Mouse (Mus musculus): ENCODE results near the gene Mettl22. TPM values are rescaled to one million over a fixed set of nuclear protein-coding genes. Genes with fewer than 3 reads are reported as not detected.

Mettl22 gene
- polyA plus RNA-seq, 1 experiment = 66.5 TPM

- peak; percentile 98 for DNase-seq (ENCODE audit: low read depth)
- TF ChIP-seq CTCF (IDR thresholded peaks at IDR 0.05; ENCODE audit: borderline replicate concordance, extremely low read depth, insufficient read depth, insufficient read length) = no peak
- peak; percentile 43; the same call in 1 of the 2 replicates for TF ChIP-seq POLR2A (IDR thresholded peaks at IDR 0.05; ENCODE audit: borderline replicate concordance, extremely low read depth, insufficient read depth, insufficient read length, poor library complexity, severe bottlenecking)
Measured at GRCm38 (mm10) chr16:8513236-8513906, 42.8 kb downstream of the Mettl22 start, which contains the start of gene Abat. Gene Abat (plus strand): TSS chr16:8513429.

DNA sequence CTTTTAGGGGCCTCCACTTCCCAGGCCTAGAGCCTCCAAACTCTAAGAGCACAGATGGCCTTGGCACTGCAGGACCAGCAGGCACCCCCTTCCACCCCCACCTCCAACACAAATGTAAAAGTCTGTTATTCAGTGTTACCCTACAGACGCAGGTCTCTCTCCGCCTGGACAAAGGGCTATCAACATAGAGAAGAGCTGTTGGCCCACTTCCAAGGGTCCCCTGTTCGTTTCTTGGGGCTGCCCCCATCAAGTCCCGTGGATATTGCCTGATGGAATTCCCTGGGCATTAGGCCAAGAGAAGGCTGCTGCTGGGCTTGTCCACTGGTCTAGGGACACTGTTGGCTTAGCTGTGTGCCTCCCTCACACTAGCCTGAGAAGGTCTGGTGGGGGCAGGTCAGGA is 43.6 kb downstream of the Mettl22 start:
- DNase-seq (ENCODE audit: low read depth) = peak; percentile 79
- TF ChIP-seq CTCF (IDR thresholded peaks at IDR 0.05; ENCODE audit: borderline replicate concordance, extremely low read depth, insufficient read depth, insufficient read length) (no peak), POLR2A (IDR thresholded peaks at IDR 0.05; ENCODE audit: borderline replicate concordance, extremely low read depth, insufficient read depth, insufficient read length, poor library complexity, severe bottlenecking) (no peak)

DNA sequence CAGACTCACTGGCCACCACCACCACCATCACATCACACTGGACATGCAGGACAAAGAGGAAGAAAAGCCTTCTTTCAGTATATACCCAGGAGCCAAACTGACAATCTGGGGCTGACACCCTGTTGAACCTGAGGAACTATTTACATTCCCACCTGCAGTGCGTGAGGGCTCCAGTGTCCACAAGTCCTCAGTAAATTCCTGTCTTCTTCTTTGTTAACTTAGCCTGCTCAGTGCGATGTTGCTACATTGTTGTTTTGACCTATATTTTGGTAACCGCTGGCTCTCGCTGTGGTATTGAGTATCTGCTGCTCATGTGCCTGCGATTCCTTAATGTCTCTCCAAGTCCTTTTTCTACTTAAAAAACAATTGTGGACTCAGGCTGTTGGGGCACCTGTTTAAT is 49.9 kb downstream of the Mettl22 start:
- TF ChIP-seq CTCF (IDR thresholded peaks at IDR 0.05; ENCODE audit: borderline replicate concordance, extremely low read depth, insufficient read depth, insufficient read length) (no peak), POLR2A (IDR thresholded peaks at IDR 0.05; ENCODE audit: borderline replicate concordance, extremely low read depth, insufficient read depth, insufficient read length, poor library complexity, severe bottlenecking) (no peak)
- no peak for DNase-seq (ENCODE audit: low read depth)

GRCm38 (mm10) chr16:8521322-8521721 is 50.7 kb downstream of the Mettl22 start:
- DNase-seq (ENCODE audit: low read depth) = no peak
- TF ChIP-seq CTCF (IDR thresholded peaks at IDR 0.05; ENCODE audit: borderline replicate concordance, extremely low read depth, insufficient read depth, insufficient read length) (no peak), POLR2A (IDR thresholded peaks at IDR 0.05; ENCODE audit: borderline replicate concordance, extremely low read depth, insufficient read depth, insufficient read length, poor library complexity, severe bottlenecking) (no peak)

GRCm38 (mm10) chr16:8523480-8524144 is 53.0 kb downstream of the Mettl22 start:
- peak; percentile 97 for DNase-seq (ENCODE audit: low read depth)
- TF ChIP-seq POLR2A (IDR thresholded peaks at IDR 0.05; ENCODE audit: borderline replicate concordance, extremely low read depth, insufficient read depth, insufficient read length, poor library complexity, severe bottlenecking) = no peak
- no peak for TF ChIP-seq CTCF (IDR thresholded peaks at IDR 0.05; ENCODE audit: borderline replicate concordance, extremely low read depth, insufficient read depth, insufficient read length)

DNA sequence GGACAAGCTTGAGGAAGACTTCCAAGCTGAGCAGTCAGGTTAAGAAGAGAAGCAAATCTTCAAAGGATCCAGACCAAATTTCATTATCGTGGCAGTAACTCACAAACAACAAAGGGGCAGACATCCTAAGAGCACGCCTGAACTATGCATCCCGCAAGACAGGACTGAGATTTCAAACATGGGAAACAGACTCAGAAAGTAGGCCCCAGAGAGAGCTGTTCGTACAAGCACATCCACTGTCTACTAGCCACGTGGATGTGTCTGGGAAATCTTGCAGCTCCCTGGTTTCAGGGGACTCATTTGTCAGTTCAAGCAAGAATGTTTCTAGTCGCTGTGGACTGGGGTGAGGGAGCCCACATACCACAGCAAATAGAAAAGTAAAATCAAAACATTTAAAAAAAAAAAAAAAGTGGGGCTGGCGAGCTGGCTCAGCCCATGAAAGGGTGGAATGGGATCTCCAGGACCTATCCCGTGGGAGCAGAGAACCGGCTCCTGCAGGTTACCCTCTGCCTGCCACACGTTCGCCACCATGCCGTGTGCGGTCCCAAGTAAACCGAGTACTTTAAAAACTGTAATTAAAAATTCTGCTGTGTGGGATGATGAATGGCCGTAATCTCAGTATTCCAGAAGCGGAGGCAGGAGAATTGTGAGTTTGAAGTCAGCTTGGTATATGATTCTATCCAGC is 53.7 kb downstream of the Mettl22 start:
- no peak for TF ChIP-seq CTCF (IDR thresholded peaks at IDR 0.05; ENCODE audit: borderline replicate concordance, extremely low read depth, insufficient read depth, insufficient read length)
- TF ChIP-seq POLR2A (IDR thresholded peaks at IDR 0.05; ENCODE audit: borderline replicate concordance, extremely low read depth, insufficient read depth, insufficient read length, poor library complexity, severe bottlenecking) = no peak
- DNase-seq (ENCODE audit: low read depth) = no peak

- TF ChIP-seq POLR2A (IDR thresholded peaks at IDR 0.05; ENCODE audit: borderline replicate concordance, extremely low read depth, insufficient read depth, insufficient read length, poor library complexity, severe bottlenecking) (no peak), CTCF (IDR thresholded peaks at IDR 0.05; ENCODE audit: borderline replicate concordance, extremely low read depth, insufficient read depth, insufficient read length) (no peak)
- DNase-seq (ENCODE audit: low read depth) = no peak
Measured at GRCm38 (mm10) chr16:8525293-8525692, 54.7 kb downstream of the Mettl22 start.

GRCm38 (mm10) chr16:8525877-8526276 is 55.3 kb downstream of the Mettl22 start:
- TF ChIP-seq POLR2A (IDR thresholded peaks at IDR 0.05; ENCODE audit: borderline replicate concordance, extremely low read depth, insufficient read depth, insufficient read length, poor library complexity, severe bottlenecking) (no peak), CTCF (IDR thresholded peaks at IDR 0.05; ENCODE audit: borderline replicate concordance, extremely low read depth, insufficient read depth, insufficient read length) (no peak)
- DNase-seq (ENCODE audit: low read depth) = no peak

DNA sequence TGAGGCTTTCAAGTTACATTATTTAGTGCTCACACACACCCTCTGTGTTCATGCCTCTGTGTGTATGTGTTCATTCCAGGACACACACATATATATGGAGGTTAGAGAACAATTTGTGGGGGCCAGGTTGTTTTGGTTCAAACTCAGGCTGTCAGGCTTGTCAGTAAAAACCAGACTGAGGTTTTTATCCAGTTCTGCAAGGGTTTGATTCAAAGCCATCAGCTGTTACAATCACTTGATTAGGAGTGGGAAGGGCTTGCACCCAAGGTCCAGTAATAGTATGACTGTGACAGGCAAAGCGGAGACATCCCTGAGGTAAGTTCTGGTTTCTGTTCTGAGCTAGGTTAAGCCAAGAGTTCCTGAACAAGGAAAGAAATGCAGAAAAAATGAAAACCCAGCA is 58.8 kb downstream of the Mettl22 start:
- no peak for DNase-seq (ENCODE audit: low read depth)
- TF ChIP-seq POLR2A (IDR thresholded peaks at IDR 0.05; ENCODE audit: borderline replicate concordance, extremely low read depth, insufficient read depth, insufficient read length, poor library complexity, severe bottlenecking) (no peak), CTCF (IDR thresholded peaks at IDR 0.05; ENCODE audit: borderline replicate concordance, extremely low read depth, insufficient read depth, insufficient read length) (no peak)

- TF ChIP-seq POLR2A (IDR thresholded peaks at IDR 0.05; ENCODE audit: borderline replicate concordance, extremely low read depth, insufficient read depth, insufficient read length, poor library complexity, severe bottlenecking) = no peak
- TF ChIP-seq CTCF (IDR thresholded peaks at IDR 0.05; ENCODE audit: borderline replicate concordance, extremely low read depth, insufficient read depth, insufficient read length) = no peak
- no peak for DNase-seq (ENCODE audit: low read depth)
Measured at GRCm38 (mm10) chr16:8530018-8530417, 59.4 kb downstream of the Mettl22 start.

- DNase-seq (ENCODE audit: low read depth) = no peak
- TF ChIP-seq POLR2A (IDR thresholded peaks at IDR 0.05; ENCODE audit: borderline replicate concordance, extremely low read depth, insufficient read depth, insufficient read length, poor library complexity, severe bottlenecking) = no peak
- no peak for TF ChIP-seq CTCF (IDR thresholded peaks at IDR 0.05; ENCODE audit: borderline replicate concordance, extremely low read depth, insufficient read depth, insufficient read length)
Measured at GRCm38 (mm10) chr16:8532461-8532860, 61.9 kb downstream of the Mettl22 start.

Measured in brain, embryonic 14.5 days (tissue).